ENCODE assay signal across 20 mouse cellular contexts in the genomic region with DNA sequence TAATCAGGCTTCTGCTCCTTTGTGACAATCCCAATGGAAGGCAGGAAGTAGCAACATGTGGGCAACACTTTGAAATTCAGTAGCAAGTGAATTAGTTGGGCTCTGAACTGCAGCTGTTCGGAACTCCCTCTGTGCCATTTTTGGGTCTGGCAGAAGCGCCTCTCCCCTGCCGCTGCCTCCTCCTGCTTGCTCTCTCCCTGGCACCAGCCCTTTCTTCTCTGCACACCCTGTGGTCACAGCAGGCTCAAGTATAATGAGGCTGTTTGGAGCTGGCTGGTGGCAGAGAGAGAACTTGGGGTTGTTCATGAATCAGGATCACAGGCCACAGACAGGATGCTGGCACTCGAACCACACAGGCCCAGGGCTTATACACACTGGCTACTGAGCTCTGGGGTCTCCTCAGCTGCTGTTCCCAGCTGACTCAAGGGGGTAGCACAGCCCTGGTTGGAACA. TPM values are rescaled to one million over a fixed set of nuclear protein-coding genes. Genes with fewer than 3 reads are reported as not detected.
DNase-seq lines count a peak whose midpoint lies in the region; ATAC-seq and TF ChIP-seq lines count a peak whose summit lies in the region.
"Had no signal": no experiment of that assay in that cellular context is flagged by ENCODE, and none has a peak within 500 bp of the region (broad histone marks: within the 10 kb centered on the region; RNA-seq: fewer than 3 reads in every experiment).

No protein-coding gene starts in this region.

- no peaks in the 10 kb centered on the region for H3K9me3 ChIP-seq in forebrain, embryonic 13.5 days (replicated peaks)
- no peaks in the 10 kb centered on the region for H3K9me3 ChIP-seq in forebrain, embryonic 12.5 days
- no peaks in the 10 kb centered on the region for H3K9me3 ChIP-seq in midbrain, embryonic 11.5 days (ENCODE audit: control insufficient read depth, low read length)
- H3K9me3 ChIP-seq in midbrain, embryonic 14.5 days (ENCODE audit: control insufficient read depth, low read length) = no peaks in the 10 kb centered on the region
- H3K9me3 ChIP-seq in forebrain, embryonic 16.5 days (ENCODE audit: control insufficient read depth, low read length) = no peaks in the 10 kb centered on the region
- H3K9me3 ChIP-seq in midbrain, postnatal 0 days (ENCODE audit: low read length) = no peaks in the 10 kb centered on the region
- H3K9me3 ChIP-seq: embryonic facial prominence, embryonic 13.5 days; heart, embryonic 10.5 days; neural tube, embryonic 15.5 days had no signal

- 0 out of 2 replicates have a peak overlapping the region, but pooled peaks have one; percentile 21 for H3K27ac ChIP-seq in forebrain, embryonic 13.5 days
- no peak overlapping the region for H3K27ac ChIP-seq in forebrain, embryonic 12.5 days
- H3K27ac ChIP-seq in midbrain, embryonic 11.5 days (ENCODE audit: low read depth, low read length) = no peak overlapping the region
- no peak overlapping the region for H3K27ac ChIP-seq in midbrain, embryonic 14.5 days (replicated peaks; ENCODE audit: low read depth, low read length)
- peak overlapping the region; percentile 33 for H3K27ac ChIP-seq in forebrain, embryonic 16.5 days (ENCODE audit: low read length)
- H3K27ac ChIP-seq in midbrain, postnatal 0 days (ENCODE audit: low read depth, low read length) = no peak overlapping the region
- H3K27ac ChIP-seq: embryonic facial prominence, embryonic 13.5 days; heart, embryonic 10.5 days; macrophage; neural tube, embryonic 15.5 days had no signal

- H3K4me1 ChIP-seq in forebrain, embryonic 13.5 days = peaks cover 42% of the 10 kb centered on the region
- H3K4me1 ChIP-seq in forebrain, embryonic 12.5 days = peaks cover 29% of the 10 kb centered on the region
- peaks cover 6% of the 10 kb centered on the region; the same call in 1 of the 2 replicates for H3K4me1 ChIP-seq in midbrain, embryonic 11.5 days (ENCODE audit: control insufficient read depth, insufficient read depth, low read length)
- peaks cover 7% of the 10 kb centered on the region for H3K4me1 ChIP-seq in midbrain, embryonic 14.5 days (ENCODE audit: control insufficient read depth, insufficient read depth, low read length)
- peaks cover 22% of the 10 kb centered on the region for H3K4me1 ChIP-seq in forebrain, embryonic 16.5 days (replicated peaks; ENCODE audit: control insufficient read depth, insufficient read depth, low read length)
- no peaks in the 10 kb centered on the region; the same call in 1 of the 2 replicates for H3K4me1 ChIP-seq in midbrain, postnatal 0 days (ENCODE audit: insufficient read depth, low read length)

- H3K9ac ChIP-seq in forebrain, embryonic 13.5 days = no peak overlapping the region
- H3K9ac ChIP-seq in forebrain, embryonic 12.5 days = no peak overlapping the region
- no peak overlapping the region for H3K9ac ChIP-seq in midbrain, embryonic 11.5 days (ENCODE audit: low read length)
- H3K9ac ChIP-seq in midbrain, embryonic 14.5 days (replicated peaks; ENCODE audit: low read length) = no peak overlapping the region
- H3K9ac ChIP-seq in forebrain, embryonic 16.5 days (replicated peaks; ENCODE audit: low read depth, low read length) = no peak overlapping the region
- H3K9ac ChIP-seq in midbrain, postnatal 0 days (replicated peaks; ENCODE audit: low read length, poor library complexity, severe bottlenecking) = no peak overlapping the region
- H3K9ac ChIP-seq: embryonic facial prominence, embryonic 13.5 days; lung, embryonic 14.5 days; neural tube, embryonic 15.5 days had no signal

- WGBS in forebrain, embryonic 13.5 days = 42% methylated on average over 4 of the region's 4 CpGs
- WGBS in forebrain, embryonic 12.5 days = 40% methylated on average over 4 of the region's 4 CpGs
- WGBS in midbrain, embryonic 11.5 days = 58% methylated on average over 4 of the region's 4 CpGs
- WGBS in midbrain, embryonic 14.5 days = 36% methylated on average over 4 of the region's 4 CpGs
- WGBS in forebrain, embryonic 16.5 days = 27% methylated on average over 4 of the region's 4 CpGs
- 38% methylated on average over 4 of the region's 4 CpGs for WGBS in midbrain, postnatal 0 days

- 0 out of 2 replicates have a peak, but pooled peaks cover 21% of the 10 kb centered on the region for H3K27me3 ChIP-seq in forebrain, embryonic 13.5 days
- peaks cover 30% of the 10 kb centered on the region for H3K27me3 ChIP-seq in forebrain, embryonic 12.5 days
- H3K27me3 ChIP-seq in midbrain, embryonic 11.5 days (ENCODE audit: control insufficient read depth, insufficient read depth, low read length) = no peaks in the 10 kb centered on the region
- no peaks in the 10 kb centered on the region for H3K27me3 ChIP-seq in midbrain, embryonic 14.5 days (ENCODE audit: control insufficient read depth, insufficient read depth, low read length)
- H3K27me3 ChIP-seq in forebrain, embryonic 16.5 days (replicated peaks; ENCODE audit: control insufficient read depth, insufficient read depth, low read length) = no peaks in the 10 kb centered on the region
- H3K27me3 ChIP-seq in midbrain, postnatal 0 days (ENCODE audit: insufficient read depth, low read length) = no peaks in the 10 kb centered on the region
- H3K27me3 ChIP-seq: embryonic facial prominence, embryonic 13.5 days; neural tube, embryonic 15.5 days had no signal

- no peak overlapping the region for H3K4me3 ChIP-seq in forebrain, embryonic 13.5 days
- no peak overlapping the region for H3K4me3 ChIP-seq in forebrain, embryonic 12.5 days (replicated peaks)
- H3K4me3 ChIP-seq in midbrain, embryonic 11.5 days (ENCODE audit: low read depth, low read length) = no peak overlapping the region
- no peak overlapping the region for H3K4me3 ChIP-seq in midbrain, embryonic 14.5 days (replicated peaks; ENCODE audit: low read depth, low read length)
- no peak overlapping the region for H3K4me3 ChIP-seq in forebrain, embryonic 16.5 days (replicated peaks; ENCODE audit: low read length)
- H3K4me3 ChIP-seq in midbrain, postnatal 0 days (ENCODE audit: low read depth, low read length) = no peak overlapping the region
- H3K4me3 ChIP-seq: embryonic facial prominence, embryonic 13.5 days; heart, embryonic 10.5 days; neural tube, embryonic 15.5 days had no signal

- peak; percentile 68 for DNase-seq in midbrain, embryonic 11.5 days (ENCODE audit: low spot score, missing footprints)
- no peak for DNase-seq in midbrain, embryonic 14.5 days
- DNase-seq in midbrain, postnatal 0 days (ENCODE audit: low spot score) = peak; percentile 47
- no peak for DNase-seq in urinary bladder, postnatal 36 days (ENCODE audit: low spot score in 2 of 2)
- DNase-seq in ovary, postnatal 14 days (ENCODE audit: low spot score) = no peak
- DNase-seq: adrenal gland, postnatal 36 days; gastrocnemius, postnatal 25 days; kidney, adult 2 months; kidney, postnatal 4 days; liver; lung, embryonic 14.5 days; thymus, postnatal 25 days had no signal

- H3K4me2 ChIP-seq in forebrain, embryonic 13.5 days = no peak overlapping the region
- H3K4me2 ChIP-seq in forebrain, embryonic 12.5 days = no peak overlapping the region
- no peak overlapping the region for H3K4me2 ChIP-seq in midbrain, embryonic 11.5 days
- H3K4me2 ChIP-seq in midbrain, embryonic 14.5 days (ENCODE audit: low read length) = no peak overlapping the region
- no peak overlapping the region for H3K4me2 ChIP-seq in forebrain, embryonic 16.5 days (ENCODE audit: low read length)
- no peak overlapping the region for H3K4me2 ChIP-seq in midbrain, postnatal 0 days (ENCODE audit: low read depth, low read length, poor library complexity, severe bottlenecking)
- H3K4me2 ChIP-seq: embryonic facial prominence, embryonic 13.5 days; lung, embryonic 14.5 days; neural tube, embryonic 15.5 days had no signal

- no peak for TF ChIP-seq CTCF in midbrain, postnatal 0 days (IDR thresholded peaks at IDR 0.05)

- peak; percentile 31; the same call in 1 of the 2 replicates for ATAC-seq in forebrain, embryonic 13.5 days
- ATAC-seq in forebrain, embryonic 12.5 days (ENCODE audit: low FRiP score) = no peak
- no peak for ATAC-seq in midbrain, embryonic 11.5 days (ENCODE audit: low FRiP score)
- no peak for ATAC-seq in midbrain, embryonic 14.5 days (ENCODE audit: low FRiP score, low TSS enrichment)
- ATAC-seq in forebrain, embryonic 16.5 days = peak; percentile 57
- ATAC-seq in midbrain, postnatal 0 days (ENCODE audit: low FRiP score) = no peak
- ATAC-seq: activated CD4-positive, CD25-positive, alpha-beta regulatory T cell, adult 4 months had no signal

- no peaks in the 10 kb centered on the region for H3K36me3 ChIP-seq in forebrain, embryonic 13.5 days (ENCODE audit: poor library complexity, severe bottlenecking)
- H3K36me3 ChIP-seq in forebrain, embryonic 12.5 days (replicated peaks) = no peaks in the 10 kb centered on the region
- H3K36me3 ChIP-seq in midbrain, embryonic 11.5 days (ENCODE audit: control insufficient read depth, insufficient read depth, low read length) = no peaks in the 10 kb centered on the region
- no peaks in the 10 kb centered on the region for H3K36me3 ChIP-seq in midbrain, embryonic 14.5 days (ENCODE audit: control insufficient read depth, insufficient read depth, low read length)
- H3K36me3 ChIP-seq in forebrain, embryonic 16.5 days (ENCODE audit: control insufficient read depth, insufficient read depth) = no peaks in the 10 kb centered on the region
- no peaks in the 10 kb centered on the region for H3K36me3 ChIP-seq in midbrain, postnatal 0 days (ENCODE audit: insufficient read depth, low read length)
- H3K36me3 ChIP-seq: heart, embryonic 10.5 days; neural tube, embryonic 15.5 days had no signal

RNA-seq across cellular contexts. Expression of a gene that starts 42.5 kb away (rescaled TPM):
- polyA plus RNA-seq in forebrain, embryonic 13.5 days (2015; fragmentation: Nextera tagmentation; extraction: Ambion mirVana) = 10.1 and 10.7 TPM in 2 replicates
- 9.1 and 9.4 TPM in 2 replicates for polyA plus RNA-seq in forebrain, embryonic 12.5 days (2016; fragmentation: Nextera tagmentation; extraction: Ambion mirVana)
- 6.7 and 8.1 TPM in 2 replicates for polyA plus RNA-seq in midbrain, embryonic 11.5 days (2014; fragmentation: Nextera tagmentation; extraction: Ambion mirVana)
- 9.3 and 11.9 TPM in 2 replicates for polyA plus RNA-seq in midbrain, embryonic 14.5 days (2014; fragmentation: Nextera tagmentation; extraction: Ambion mirVana)
- polyA plus RNA-seq in forebrain, embryonic 16.5 days (2015; fragmentation: Nextera tagmentation; extraction: Ambion mirVana) = 11.6 and 13.4 TPM in 2 replicates
- total RNA-seq in midbrain, postnatal 0 days (2014; rRNA removed) = 19.7 and 19.8 TPM in 2 replicates
- 13.6 and 13.9 TPM in 2 replicates for polyA plus RNA-seq in midbrain, postnatal 0 days (2015; fragmentation: Nextera tagmentation; extraction: Ambion mirVana)

Comparison
In these comparisons a context has a peak if more than half of its experiments do, and no peak if none do; other contexts are left out.
1. ATAC-seq: peak in forebrain, embryonic 13.5 days (single experiment) and forebrain, embryonic 16.5 days (single experiment); none in forebrain, embryonic 12.5 days (single experiment), midbrain, embryonic 11.5 days (single experiment), midbrain, embryonic 14.5 days (single experiment) and midbrain, postnatal 0 days (single experiment).
2. H3K27ac ChIP-seq: peak in forebrain, embryonic 13.5 days (single experiment) and forebrain, embryonic 16.5 days (single experiment); none in forebrain, embryonic 12.5 days (single experiment), midbrain, embryonic 11.5 days (single experiment), midbrain, embryonic 14.5 days (single experiment) and midbrain, postnatal 0 days (single experiment).
3. DNase-seq: peak in midbrain, embryonic 11.5 days (single experiment) and midbrain, postnatal 0 days (single experiment); none in midbrain, embryonic 14.5 days (single experiment), urinary bladder, postnatal 36 days (0 of 2) and ovary, postnatal 14 days (single experiment).